Mouse (Mus musculus): ENCODE measurements around the gene Tbr1.

The Tbr1 gene

DNA sequence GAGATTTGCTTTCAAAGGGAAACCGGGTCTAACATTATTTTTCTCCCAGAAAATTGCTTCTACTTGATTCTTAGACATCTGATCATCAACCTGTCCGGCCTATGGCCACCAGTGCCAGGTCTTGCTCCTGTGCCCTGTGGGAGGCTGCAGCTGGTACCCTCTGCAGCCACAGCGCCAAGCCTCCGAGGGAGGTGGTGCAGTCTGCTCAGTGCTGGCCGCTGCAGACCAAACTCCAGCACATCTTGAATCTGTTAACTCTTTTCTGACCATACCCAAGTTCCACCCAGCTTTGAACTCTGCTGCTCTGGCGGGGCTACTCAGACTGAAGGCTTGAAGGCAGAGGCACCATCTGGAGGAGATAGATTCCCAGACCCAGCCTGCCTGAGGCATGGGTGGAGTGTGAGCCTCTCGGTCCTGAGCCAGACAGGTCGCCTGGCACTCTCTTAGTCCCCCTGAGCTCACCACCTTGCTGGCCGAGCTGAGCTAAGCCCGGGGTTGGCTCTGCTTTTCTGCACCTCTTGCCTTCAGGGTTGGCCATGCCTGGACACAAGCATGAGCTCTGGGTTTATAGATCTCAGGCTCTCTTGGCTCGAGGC, at the start of gene Tbr1:
TSS of gene Tbr1 (plus strand) at position 275 of the 596 bp plus-strand sequence.
- TF ChIP-seq GATA4 (IDR thresholded peaks at IDR 0.05; ENCODE audit: insufficient replicate concordance, low read length), result no peak

GRCm38 (mm10) chr2:61754989-61755388, 47.7 kb upstream of the Tbr1 start:
- TF ChIP-seq GATA4 (IDR thresholded peaks at IDR 0.05; ENCODE audit: insufficient replicate concordance, low read length), result no peak

- TF ChIP-seq GATA4 (IDR thresholded peaks at IDR 0.05; ENCODE audit: insufficient replicate concordance, low read length), result no peak
These were observed 43.4 kb upstream of the Tbr1 start for GRCm38 (mm10) chr2:61759234-61759855.

DNA sequence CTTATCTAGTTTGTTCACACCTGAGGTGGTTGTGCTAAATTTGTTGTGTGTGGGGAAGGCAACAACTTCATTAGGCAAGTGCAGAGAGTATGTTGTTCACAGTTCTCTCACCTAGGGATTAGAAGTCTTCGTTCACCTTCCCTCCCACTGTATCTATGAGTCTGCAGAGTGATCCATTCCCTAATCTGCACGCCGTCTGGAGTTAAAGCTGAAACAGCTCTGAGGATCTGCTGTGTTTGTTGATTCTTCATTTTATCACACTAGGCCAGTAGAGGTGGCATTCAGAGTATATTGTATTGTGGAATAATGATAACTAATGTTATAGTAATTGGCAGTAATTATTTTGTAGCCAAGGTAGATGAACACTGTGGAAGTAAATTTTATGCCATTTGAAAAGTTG, 42.7 kb upstream of the Tbr1 start:
- TF ChIP-seq GATA4 (IDR thresholded peaks at IDR 0.05; ENCODE audit: insufficient replicate concordance, low read length), result no peak

DNA sequence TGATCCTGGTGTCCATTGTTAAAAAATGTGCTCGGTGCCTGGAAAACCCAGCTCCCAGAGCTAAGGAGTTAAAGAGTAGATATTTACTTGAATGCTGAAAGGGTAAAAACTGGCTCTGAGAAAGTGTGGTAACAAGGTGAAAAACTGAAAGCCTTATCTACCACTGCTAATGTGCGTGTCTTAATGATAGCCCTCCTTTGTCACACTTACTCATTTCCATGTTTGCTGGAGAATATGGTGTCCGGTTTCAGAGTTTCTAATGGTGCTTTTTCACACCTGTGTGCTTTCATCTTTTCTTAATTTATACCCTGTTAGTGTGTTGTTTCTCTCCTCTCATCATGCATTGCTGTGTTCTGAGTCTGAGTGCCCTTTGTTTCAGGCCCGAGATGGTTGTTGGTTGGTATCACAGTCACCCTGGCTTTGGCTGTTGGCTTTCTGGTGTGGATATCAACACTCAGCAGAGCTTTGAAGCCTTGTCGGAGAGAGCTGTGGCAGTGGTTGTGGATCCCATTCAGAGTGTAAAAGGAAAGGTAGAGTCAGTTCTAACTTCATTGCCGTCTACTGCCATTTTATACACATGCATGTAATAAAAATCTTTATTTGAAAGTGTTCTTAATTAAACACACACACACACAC, 38.1 kb upstream of the Tbr1 start:
- TF ChIP-seq GATA4 (IDR thresholded peaks at IDR 0.05; ENCODE audit: insufficient replicate concordance, low read length), result no peak

- TF ChIP-seq GATA4 (IDR thresholded peaks at IDR 0.05; ENCODE audit: insufficient replicate concordance, low read length), result no peak
These were observed 37.2 kb upstream of the Tbr1 start for GRCm38 (mm10) chr2:61765526-61765925.

DNA sequence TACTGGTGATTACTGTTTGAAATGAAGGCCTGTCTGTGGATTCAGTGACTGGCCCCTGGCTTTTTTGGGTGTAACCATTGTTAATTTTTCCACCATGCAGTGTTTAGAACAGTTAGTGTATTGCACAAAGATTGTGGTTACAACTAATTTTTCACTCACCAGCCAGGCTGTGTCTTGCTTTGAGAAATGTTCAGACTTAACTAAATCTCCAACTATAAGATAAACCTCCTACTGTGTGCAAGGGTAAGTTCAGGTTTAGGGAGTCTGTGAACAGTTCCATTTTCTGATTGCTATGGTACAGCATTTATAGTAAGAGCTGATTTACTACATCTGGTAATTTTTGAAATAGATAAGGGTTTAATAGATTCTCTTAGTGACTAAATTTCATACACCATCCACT, 21.9 kb upstream of the Tbr1 start:
- TF ChIP-seq GATA4 (IDR thresholded peaks at IDR 0.05; ENCODE audit: insufficient replicate concordance, low read length), result no peak

GRCm38 (mm10) chr2:61794960-61795359, 7.8 kb upstream of the Tbr1 start:
- TF ChIP-seq GATA4 (IDR thresholded peaks at IDR 0.05; ENCODE audit: insufficient replicate concordance, low read length), result no peak

- no peak for TF ChIP-seq GATA4 (IDR thresholded peaks at IDR 0.05; ENCODE audit: insufficient replicate concordance, low read length)
These were observed 4.7 kb upstream of the Tbr1 start for GRCm38 (mm10) chr2:61798048-61798447.

DNA sequence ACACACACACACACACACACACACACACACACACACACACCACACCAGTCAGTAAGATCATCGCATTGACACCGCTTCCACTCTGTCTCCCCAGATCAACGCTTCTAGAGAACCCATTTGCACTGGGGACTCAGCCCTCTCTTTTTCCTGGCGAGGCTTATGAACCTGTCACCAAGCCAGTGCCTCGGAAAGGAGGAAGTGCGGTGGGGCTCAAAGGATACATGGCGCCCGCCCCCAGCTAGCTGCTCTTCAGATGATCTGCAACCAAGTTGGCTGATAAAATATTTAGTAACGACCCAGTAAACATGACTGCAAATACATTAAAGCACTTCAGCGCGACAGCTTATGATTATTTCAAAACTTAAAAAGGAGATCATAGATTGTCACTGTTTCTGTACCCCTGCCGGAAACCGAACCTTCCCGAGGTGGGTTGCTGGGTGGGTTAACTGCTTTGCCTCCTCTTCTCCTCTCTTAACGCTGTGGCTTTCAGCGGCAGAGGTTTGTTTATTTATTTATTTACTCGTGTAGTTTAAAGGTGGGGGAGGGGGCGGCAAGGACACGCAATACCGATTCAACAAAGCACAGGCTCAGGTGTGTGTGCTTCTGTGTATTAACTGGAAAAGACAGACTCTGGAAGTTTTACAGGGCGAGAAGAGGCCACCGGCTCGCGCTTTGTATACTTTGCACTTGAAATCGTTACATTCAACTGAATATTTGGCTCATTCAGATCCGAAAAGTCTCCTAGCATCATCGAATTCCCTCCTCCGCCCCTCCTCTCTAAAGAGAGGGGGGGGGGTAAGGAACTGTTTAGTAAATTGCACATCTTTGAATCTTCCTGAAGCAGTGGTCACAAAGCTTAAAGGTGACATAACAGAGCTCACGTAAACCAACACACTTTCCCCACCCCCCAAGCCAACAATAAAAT, 975 bp downstream of the Tbr1 start:
- TF ChIP-seq GATA4 (IDR thresholded peaks at IDR 0.05; ENCODE audit: insufficient replicate concordance, low read length), result no peak

DNA sequence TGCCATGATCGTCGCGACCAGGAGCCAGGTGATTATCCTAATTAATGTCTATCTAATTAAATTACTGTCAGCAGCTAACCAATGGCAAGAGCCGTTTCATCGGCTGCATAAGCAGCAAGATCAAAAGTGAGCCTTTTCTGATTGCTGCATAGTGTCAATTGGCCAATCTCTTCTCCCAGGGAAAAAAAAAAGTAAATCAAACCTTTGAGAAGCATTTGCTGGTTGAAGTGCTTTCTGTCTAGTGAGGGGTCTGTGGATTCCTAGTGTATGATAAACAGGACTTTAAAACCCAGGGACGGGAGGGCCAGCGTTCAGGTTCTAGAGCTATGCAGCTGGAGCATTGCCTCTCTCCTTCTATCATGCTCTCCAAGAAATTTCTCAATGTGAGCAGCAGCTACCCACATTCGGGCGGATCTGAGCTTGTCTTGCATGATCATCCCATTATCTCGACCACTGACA, 1.7 kb downstream of the Tbr1 start:
- TF ChIP-seq GATA4 (IDR thresholded peaks at IDR 0.05; ENCODE audit: insufficient replicate concordance, low read length), result no peak

- TF ChIP-seq GATA4 (IDR thresholded peaks at IDR 0.05; ENCODE audit: insufficient replicate concordance, low read length), result no peak
These were observed 2.3 kb downstream of the Tbr1 start for GRCm38 (mm10) chr2:61804841-61805540.

- no peak for TF ChIP-seq GATA4 (IDR thresholded peaks at IDR 0.05; ENCODE audit: insufficient replicate concordance, low read length)
These were observed 3.0 kb downstream of the Tbr1 start for GRCm38 (mm10) chr2:61805541-61806345.

- no peak for TF ChIP-seq GATA4 (IDR thresholded peaks at IDR 0.05; ENCODE audit: insufficient replicate concordance, low read length)
These were observed 3.7 kb downstream of the Tbr1 start for GRCm38 (mm10) chr2:61806346-61806825.

All from liver, adult (tissue).